Mouse (Mus musculus) CD4-positive, CD25-positive, alpha-beta regulatory T cell, adult 2 months (primary cell): ENCODE measurements at regions not wholly inside any gene's neighbourhood (a gene's known extent, or its start where the extent isn't known, plus 50 kb on each side); places are given as distances from the start of the nearest gene placed in this dataset.
A peak's percentile ranks its signal among the peaks of the same experiment; 100 is the strongest.

ENCODE experiments used
- DNase-seq: peaks from one replicate; pipeline ENCODE4 v3.0.0-alpha.2; 2012; ENCODE audit warnings: low read depth, low spot score

DNA sequence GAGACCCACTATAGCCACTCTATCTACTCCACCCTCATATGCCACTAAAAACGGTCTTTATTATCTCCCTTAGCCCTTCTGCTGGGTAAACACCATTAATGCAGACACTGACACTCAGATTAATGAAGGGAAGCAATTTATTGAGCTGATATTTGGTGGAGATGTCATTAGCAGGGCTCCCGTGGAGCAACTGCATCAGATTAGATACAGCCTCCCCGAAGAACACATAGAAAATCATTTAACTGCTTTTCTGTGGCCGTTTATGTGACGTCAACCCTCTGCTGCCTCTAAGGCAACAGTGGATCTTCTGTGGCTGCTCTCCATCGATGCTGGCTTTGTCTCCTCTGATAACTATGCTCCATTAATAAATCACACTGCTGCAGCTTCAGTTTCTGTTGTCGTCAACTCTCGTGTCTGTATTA is 207.2 kb upstream of the Hnrnpa3 start:
- DNase-seq, result no peak

DNA sequence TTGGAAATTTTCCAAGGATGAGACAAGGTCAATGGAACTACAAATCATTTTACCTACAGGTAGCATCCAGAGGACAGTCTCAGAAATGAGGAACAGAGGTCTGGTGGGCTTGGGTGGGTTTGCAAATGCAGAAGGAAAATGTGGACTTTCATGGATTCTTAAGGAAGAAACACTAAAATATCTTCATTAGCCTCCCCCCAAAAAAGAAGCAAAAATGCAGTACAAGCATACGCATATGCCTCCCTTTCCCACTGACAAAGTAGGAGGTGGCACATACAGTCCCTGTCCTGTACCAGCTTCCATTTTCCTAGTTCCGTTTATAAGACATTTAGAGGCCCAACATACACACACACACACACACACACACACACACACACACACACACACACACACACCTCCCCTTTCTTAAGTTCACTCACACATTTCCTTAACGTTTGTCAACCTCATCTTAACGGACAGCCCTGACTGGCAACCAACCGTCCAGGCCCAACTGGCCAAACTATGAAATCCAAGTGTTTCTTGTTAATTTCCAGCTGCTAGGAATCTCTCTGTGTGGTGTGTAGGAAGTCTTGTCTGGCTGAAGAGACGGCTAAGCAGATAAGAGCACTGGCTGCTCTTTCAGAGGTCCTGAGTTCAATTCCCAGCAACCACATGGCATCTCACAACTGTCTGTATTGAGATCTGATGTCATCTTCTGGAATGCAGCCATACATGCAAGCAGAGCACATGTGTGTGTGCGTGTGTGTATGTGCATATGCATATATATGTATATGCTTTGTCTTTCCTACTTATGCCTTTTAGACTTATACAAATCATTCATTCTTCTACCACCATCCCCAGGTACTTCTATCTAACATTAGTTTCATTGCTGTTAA is 206.6 kb upstream of the Hnrnpa3 start:
- no peak for DNase-seq

DNA sequence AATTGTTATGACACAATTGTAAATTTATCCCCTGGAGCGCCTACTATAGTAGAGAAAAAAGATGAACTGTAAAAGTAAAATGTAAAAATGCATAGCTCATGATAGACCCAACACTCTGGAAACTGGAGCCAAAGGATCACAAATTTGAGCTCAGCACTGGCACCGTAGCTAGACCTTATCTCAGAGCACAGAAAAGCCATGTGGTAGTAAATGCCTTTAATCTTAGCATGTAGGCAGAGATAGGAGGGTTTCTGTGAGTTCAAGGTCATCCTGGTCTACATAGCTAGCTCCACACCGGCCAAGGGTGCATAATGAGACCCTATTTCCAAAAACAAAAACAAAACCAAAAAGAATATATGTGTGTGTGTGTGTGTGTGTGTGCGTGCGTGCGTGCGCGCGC is 203.6 kb upstream of the Hnrnpa3 start:
- DNase-seq, result no peak

DNA sequence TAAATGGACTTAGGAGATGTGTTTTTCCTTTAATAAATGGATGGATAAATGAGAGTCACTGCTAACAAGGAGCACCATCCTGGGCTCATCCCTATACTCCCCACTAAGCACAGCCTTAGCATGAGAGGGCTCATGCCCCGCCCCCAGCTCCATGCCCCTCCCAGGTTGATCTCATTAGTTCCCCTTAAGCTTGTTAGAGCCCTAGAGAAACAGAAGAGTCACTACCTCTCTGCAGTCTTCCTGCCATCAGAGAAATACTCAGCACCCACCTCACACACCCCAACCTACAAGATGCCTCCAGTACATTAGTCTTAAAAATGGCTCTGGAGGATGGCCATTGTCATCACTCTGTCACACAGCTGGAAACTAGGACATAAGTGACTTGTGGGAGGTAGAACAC is 202.8 kb upstream of the Hnrnpa3 start:
- DNase-seq, result no peak

DNA sequence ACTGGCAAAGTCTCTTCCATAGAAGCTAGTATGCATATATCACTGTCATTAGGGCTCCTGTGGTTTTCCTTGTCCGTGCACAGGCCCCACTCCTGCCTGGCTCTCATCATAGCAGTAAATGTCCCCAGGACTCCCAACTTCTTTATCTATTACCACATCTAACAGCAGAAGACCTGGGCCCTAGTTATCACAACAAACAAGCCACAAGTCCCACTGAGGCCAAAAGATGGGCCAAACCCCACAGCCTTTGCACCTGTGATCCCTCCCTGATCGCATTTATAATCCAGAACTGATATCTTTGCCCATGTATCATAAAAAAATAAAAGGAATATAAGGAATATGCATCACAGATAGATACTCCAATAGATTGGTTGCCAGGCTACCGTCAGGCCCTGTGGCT is 201.6 kb upstream of the Hnrnpa3 start:
- no peak for DNase-seq

DNA sequence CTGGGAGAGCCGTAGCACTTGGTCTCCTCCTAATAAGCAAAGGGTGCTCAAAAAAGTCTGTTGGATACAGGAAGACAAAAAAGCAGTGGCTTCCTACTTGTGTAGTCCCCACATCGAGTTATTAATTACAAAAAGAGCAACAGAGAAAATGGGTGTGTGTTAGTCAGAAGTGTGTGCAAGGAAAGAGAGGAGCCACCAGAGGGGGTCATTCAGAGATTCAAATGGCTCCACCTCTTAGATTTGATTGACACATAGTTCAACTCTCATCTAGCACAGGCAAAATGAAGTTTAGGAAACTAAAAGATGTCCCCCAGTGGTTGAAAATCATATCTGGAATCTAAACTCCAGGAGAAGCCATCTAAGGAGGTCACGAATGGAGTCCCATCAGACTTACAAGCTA is 200.2 kb upstream of the Hnrnpa3 start:
- peak; percentile 22 for DNase-seq

DNA sequence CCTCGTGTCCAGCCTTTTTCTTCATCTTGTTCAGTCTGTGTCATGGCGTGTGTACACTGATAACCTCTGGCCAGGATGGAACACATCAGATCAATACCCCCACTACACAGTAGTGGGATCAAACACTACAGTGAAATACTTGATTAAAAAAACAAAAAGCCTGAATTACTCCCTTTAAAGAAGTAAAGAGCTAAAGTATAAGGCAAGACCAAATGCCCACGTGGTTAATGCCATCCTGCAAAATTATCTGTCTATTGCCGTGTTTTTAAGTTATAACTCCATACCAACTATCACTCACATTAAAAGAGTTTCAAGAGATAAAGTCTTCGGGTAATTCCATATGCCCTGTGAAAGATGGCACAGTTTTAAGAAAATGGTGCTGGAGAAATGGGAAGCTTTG is 198.6 kb upstream of the Hnrnpa3 start:
- no peak for DNase-seq

DNA sequence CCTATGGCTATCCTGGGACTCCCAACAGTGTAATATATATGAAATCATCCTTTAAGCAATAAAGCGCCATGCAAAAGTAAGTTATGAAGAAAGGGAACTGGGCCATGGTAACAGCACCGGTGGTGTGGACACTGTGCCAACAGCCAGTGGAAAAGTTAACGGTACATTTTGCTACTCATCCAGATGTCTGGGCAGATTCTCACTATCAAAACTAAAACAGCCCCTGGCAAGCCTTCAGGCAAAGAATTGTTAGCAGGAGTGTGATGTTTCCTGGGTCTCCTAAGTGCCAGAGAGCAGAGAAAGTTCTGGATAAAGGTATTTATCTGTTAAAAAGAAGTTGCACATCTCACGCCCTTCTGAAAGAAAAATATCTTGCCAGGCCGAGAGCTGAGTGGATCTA is 198.0 kb upstream of the Hnrnpa3 start:
- no peak for DNase-seq

DNA sequence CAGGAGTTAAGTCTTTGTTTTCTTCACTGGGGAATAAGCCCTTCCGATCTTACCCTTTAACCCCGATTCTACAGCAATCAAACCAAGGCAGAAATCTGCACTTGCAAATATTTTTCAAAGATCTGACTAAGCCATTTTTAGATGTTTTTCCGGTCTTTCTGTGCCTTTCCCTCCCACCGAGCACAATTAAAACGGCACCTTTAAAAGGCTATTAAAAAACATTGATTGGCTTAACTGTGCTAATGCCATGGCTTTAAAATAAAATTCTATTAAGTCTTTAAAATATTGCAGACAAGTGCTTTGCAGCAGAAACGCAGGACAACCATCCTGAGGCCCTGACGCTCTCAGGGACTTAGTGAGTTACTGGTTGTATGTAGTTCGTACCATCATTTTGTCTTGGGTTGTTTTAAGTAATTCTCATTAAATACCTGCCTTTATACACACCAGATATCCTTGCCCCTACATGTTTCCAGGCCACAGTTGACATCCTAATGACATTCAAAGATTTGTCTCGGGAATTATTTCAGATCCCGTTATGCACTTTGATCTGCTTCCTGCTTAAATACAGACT is 197.6 kb upstream of the Hnrnpa3 start:
- DNase-seq, result no peak

DNA sequence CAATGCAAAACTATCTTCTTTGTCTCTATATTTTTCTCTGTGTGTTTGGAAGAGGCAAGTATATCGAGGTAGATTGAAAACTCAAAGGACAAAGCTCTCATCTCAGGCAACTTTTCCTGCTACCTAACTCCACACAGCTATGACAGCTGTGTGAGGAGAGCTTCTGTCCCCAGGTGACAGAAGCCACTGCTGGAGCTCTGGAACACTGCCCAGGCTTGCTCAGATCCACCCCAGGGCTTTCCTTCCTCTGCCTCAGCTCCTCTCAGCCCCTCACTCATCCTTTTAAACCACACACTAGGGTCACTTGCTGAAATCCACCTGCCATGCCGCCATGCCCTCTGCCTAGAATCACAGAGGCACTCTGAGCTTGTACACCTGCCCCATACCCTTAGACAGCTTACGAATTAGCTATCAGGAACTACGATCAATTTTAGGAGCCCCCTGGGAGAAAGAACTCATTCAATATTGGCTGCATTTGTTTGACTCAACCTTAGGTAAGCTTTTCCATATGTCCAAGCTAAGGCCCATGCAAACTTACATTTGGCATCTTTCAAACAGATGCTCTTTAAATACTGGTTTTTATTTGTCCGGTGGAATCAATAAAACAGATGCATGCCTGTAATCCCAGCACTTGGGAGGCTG is 196.9 kb upstream of the Hnrnpa3 start:
- no peak for DNase-seq

DNA sequence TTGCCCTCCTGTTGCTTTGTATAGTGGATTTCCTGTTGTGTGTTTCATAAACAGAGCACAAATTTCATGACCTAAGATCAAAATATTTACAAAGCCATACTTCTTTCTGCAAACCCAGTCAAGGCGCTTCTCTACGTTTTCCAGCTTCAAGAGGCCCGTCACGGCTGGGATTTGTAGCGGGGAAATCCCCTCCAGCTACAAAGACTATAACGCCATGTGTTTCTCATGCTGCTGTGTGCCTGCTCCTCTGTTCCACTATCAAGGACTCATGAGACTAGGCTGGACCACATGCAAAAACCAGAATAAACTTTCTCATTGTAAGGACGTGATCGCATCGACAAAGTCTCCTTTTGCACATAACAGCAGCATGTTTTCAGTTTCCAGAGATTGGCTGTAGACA is 196.0 kb upstream of the Hnrnpa3 start:
- peak; percentile 11 for DNase-seq

DNA sequence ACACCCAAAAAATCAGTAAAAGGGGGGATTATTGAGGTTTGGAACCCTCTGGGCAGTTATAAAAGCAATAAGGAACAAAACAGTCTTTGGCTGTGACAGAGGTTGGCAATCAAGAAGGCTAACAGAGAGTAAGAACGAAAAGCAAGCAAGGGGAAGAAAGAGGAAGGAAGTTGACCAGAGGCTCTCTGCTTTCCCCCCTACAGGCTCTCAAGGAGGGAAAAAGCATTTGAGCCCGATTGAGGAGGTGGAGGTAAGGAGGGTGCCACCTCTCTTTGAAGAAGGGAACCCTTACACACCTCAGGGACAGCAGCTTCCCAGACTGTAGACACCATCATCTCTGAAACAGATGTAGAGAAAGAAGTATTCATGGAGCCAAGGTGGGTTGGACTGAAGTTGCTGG is 194.6 kb upstream of the Hnrnpa3 start:
- DNase-seq, result no peak

DNA sequence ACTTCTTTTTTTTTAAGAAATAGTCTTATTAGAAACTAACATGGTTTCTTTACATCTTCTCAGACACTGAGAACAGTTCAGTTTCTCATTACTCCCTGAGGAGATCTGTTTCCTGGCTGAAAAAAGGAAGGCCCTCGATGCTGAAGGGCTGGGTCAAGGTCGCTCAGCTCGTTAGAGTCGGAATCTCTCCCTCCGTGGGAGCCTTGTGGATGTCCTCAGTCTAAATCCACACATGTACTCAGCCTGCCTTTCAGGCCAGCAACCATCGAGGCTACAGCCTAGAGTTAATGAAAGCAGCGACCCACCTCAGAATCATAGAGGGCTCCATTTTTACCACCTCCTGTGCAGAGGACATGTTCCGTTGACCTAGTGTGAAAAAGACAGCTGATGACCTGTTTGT is 190.2 kb upstream of the Hnrnpa3 start:
- DNase-seq, result no peak

DNA sequence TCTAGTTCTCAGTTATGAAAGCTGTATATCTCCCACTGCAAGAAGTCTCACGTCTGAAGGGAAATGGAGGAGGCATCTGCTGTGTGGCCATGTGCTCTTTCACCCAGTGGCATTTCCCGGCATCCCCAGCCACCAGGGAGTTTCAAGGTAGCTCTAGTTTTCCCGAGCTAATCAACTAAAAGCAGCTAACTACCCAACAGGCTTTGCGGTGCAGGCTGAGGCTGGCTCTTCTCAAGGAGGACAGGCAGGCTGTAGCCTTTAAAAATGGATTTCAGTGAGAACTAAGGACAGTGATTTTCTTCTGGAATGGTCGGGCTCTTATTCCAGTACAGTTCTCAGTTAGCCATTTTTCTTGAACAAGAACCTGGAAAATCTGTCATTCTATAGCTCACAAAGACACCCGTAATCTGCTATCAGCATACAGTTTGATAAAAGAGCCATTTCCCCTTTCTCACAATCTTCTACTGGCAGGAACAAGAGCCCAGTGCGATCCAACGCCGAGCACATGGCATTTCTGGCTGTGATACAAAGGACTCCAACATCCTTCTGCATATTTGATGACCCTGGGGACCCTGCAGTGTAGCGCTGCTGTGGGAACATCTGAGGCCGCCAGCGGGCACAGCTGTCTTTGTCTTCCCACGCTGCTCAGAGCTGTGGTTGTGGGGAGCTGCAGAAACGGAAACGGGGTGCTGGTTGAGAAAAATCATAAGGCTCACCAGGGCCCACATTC is 188.9 kb upstream of the Hnrnpa3 start:
- DNase-seq, result peak; percentile 62

DNA sequence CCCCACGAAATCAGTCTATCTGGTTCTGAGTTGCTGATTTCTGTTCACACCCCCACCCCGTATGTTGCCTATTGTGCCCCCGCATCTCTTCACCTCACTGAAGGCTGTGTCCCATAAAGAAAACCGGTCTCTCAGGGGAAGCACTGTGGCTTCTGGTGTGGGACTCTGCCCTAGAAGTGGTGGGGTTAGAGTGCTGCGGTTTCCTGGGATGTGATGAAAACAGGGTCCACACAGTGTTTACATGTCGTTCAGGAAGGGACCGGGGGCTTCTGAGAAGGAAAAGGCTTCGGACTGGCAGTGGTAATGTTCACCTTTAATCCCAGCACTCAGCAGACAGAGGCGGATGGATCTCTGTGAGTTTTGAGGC is 188.4 kb upstream of the Hnrnpa3 start:
- no peak for DNase-seq

DNA sequence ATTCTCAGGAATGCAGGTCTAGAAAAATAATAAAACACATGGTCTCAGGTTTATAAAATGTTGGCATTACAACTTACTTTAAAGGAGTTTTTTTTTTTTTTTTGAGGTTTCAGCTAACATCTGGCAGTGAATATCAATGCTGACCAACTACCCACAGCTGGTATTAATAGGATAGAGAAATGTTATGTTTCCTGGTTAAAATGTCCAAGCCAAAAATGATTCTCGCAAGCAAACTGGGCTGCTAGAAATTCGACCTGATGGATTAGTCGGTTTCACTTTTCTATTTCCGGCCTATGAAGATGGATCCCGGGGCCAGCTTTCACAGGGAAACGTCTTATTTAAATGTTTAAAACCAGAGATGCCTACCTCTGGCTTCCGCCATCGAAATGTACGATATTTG is 186.6 kb upstream of the Hnrnpa3 start:
- no peak for DNase-seq

DNA sequence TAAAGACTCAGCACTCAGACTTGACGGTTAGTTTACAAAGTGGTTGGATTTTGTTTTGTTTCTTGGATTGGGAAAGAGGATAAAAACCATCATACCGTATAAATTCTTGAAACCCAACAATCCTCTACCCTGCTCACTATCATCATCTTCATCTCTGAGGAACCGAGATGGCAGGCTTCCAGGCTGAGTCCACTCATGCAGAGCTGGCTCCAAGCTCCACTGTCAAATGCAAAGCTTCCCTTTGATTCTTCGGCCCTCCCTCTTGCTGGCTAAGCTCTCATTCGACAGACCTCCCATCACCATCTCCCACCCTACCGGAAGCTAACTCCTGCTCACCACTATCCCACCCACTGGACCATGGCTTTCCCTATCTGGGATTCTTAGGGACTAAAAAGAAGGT is 184.6 kb upstream of the Hnrnpa3 start:
- no peak for DNase-seq

DNA sequence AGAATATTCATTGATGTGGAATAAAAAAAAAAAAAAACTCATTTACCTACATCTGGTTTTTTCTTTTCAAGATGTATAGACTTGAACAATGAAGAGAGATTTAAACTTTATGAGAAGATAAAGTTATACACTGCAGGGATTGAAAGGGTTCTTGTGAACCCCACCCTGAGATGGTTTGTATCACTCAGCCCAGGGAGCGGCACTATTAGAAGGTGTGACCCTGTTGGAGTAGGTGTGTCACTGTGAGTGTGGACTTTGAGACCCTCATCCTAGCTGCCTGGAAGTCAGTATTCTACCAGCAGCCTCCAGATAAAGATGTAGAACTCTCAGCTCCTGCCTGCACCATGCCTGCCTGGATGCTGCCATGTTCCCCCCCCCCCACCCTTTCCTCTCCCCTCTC is 182.7 kb upstream of the Hnrnpa3 start:
- DNase-seq, result no peak

DNA sequence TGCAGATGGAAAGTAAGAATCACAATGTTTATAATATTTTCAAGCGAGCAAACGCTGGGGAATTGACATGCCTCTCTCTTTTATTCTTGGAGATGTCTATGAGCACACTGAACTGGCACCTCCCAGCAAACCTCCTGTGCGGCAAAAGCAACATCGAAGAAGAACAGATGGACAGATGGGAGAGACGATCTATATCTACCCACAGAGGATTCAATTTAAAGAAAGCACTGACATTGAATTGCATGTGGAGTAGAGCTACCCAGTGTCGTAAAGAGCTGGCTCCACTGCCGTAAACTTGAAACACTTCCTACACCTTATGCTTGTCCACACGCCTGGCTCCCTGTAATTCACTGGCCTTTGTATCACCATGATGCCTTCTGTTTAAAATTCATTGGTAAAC is 182.0 kb upstream of the Hnrnpa3 start:
- no peak for DNase-seq

DNA sequence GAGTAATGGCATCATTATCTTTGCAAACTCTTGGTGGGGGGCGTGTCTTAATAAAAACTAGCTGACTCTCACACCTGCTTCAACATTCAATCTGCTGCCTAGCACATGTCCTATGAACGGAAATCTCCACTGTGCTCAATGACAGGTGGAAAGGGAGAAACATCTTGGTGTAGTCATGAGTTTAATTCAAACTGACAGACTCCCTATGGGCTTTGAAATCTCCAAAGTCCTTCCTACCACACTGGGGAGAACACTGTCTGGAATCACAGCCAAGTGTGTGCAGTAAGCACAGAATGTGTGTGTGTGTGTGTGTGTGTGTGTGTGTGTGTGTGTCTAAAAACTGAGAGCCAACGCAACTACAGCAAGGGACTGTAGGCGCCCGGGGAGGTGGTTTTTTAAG is 179.5 kb upstream of the Hnrnpa3 start:
- DNase-seq, result no peak

DNA sequence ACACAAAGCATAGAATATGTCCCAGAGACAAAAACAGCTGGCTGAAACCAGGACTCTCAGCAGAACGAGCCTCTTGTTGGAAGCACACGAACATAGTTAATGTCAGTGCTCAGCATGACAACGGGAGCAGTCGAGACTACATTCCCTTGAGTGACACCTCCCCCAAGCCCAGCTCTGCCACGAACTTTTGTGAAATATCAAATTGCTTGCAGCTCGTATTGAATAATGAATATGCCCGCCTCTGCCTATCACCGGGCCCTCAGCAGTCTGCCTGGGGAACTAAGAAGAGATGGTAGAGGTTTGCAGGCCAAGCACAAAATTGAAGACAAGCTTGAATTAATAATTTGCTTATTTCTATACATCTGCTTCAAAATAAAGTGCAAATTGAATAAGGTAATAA is 177.2 kb upstream of the Hnrnpa3 start:
- no peak for DNase-seq

DNA sequence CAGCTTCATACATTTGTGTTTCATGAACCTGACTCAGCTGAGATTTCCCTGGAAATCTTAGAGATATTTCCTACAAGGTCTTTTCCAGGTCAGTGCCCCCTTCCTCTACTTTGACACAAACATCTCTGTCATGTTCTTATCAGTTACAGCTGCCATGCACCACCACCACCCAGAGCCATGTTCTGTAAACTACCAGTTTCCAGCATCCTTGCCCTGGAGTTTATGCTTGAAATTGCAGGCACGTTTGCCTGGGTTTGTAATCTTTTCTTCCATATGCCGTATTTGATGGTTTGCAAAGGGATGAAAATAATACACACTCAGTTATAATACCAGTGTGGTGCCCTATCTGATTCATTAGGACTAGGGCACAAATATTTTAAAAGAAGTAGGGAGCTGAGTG is 176.6 kb upstream of the Hnrnpa3 start:
- no peak for DNase-seq
